Mouse (Mus musculus): ENCODE data around the gene Itga4. TPM values are rescaled to one million over a fixed set of nuclear protein-coding genes. Genes with fewer than 3 reads are reported as not detected.
A peak's percentile ranks its signal among the peaks of the same experiment; 100 is the strongest.

The Itga4 gene
- polyA plus RNA-seq, 1 experiment from 2014 or later = 7.9 TPM

- Histone ChIP-seq H3K36me3 (ENCODE audit: control insufficient read depth, insufficient read depth, low read length) (no peaks in the 10 kb centered on the region), H3K9ac (ENCODE audit: low read length) (no peak overlapping the region), H3K4me1 (ENCODE audit: control insufficient read depth, insufficient read depth, low read length) (no peaks in the 10 kb centered on the region), H3K27ac (ENCODE audit: low read depth, low read length) (no peak overlapping the region), H3K4me2 (ENCODE audit: low read depth) (no peak overlapping the region), H3K27me3 (ENCODE audit: control insufficient read depth, insufficient read depth, low read length) (no peaks in the 10 kb centered on the region), H3K4me3 (ENCODE audit: low read depth, low read length) (no peak overlapping the region), H3K9me3 (ENCODE audit: control insufficient read depth, low read length) (no peaks in the 10 kb centered on the region)
- ATAC-seq (ENCODE audit: insufficient read depth, low FRiP score, low TSS enrichment) (no peak), DNase-seq (ENCODE audit: low spot score) (no peak)
- 91% methylated on average over 4 of the region's 4 CpGs for WGBS
Measured at GRCm38 (mm10) chr2:79315108-79315507, 59.9 kb downstream of the Itga4 start.

DNA sequence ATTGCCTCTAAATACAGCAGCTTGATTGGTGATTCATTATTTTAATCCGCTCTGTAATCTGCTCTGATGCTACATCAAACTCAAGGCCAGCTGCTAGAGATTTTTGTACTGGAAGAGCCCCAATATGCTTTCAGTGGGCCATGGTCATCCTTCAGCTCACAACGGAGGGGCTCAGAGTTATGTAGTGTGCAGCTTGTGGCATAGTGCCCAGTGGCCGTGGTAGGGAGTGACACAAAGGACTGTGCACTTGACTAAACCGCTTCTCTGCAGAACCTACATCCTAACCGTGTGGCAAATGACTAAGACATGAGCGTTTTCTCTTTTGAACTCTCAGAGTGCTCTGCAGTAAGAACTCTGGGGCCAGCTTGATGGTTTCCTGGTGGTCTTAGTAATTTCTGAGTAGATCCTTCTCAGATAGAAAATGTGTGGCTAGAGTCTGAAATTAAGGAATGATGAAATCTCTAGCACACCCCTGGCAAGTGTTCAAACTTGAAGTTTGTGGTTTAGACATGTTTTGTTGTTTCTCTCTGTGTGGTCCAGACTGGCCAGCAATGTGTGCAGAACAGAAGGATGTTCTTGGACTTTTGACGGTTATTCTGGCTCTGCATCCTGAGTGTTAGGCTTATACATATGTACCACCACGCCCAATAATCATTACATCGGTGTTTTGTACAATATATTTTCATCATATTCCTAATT, 61.1 kb downstream of the Itga4 start:
- H3K27me3 ChIP-seq (ENCODE audit: control insufficient read depth, insufficient read depth, low read length) = no peaks in the 10 kb centered on the region
- no peak overlapping the region for H3K4me3 ChIP-seq (ENCODE audit: low read depth, low read length)
- no peaks in the 10 kb centered on the region for H3K9me3 ChIP-seq (ENCODE audit: control insufficient read depth, low read length)
- no peaks in the 10 kb centered on the region for H3K36me3 ChIP-seq (ENCODE audit: control insufficient read depth, insufficient read depth, low read length)
- no peak overlapping the region for H3K27ac ChIP-seq (ENCODE audit: low read depth, low read length)
- H3K4me2 ChIP-seq (ENCODE audit: low read depth) = no peak overlapping the region
- no peak overlapping the region for H3K9ac ChIP-seq (ENCODE audit: low read length)
- ATAC-seq (ENCODE audit: insufficient read depth, low FRiP score, low TSS enrichment) (no peak), DNase-seq (ENCODE audit: low spot score) (no peak)
- H3K4me1 ChIP-seq (ENCODE audit: control insufficient read depth, insufficient read depth, low read length) = no peaks in the 10 kb centered on the region
- 95% methylated on average over 9 of the region's 9 CpGs for WGBS

GRCm38 (mm10) chr2:79328079-79328478, 72.9 kb downstream of the Itga4 start:
- Histone ChIP-seq H3K9me3 (ENCODE audit: control insufficient read depth, low read length) (no peaks in the 10 kb centered on the region), H3K27ac (ENCODE audit: low read depth, low read length) (no peak overlapping the region), H3K36me3 (ENCODE audit: control insufficient read depth, insufficient read depth, low read length) (no peaks in the 10 kb centered on the region), H3K4me1 (ENCODE audit: control insufficient read depth, insufficient read depth, low read length) (no peaks in the 10 kb centered on the region), H3K27me3 (ENCODE audit: control insufficient read depth, insufficient read depth, low read length) (no peaks in the 10 kb centered on the region), H3K9ac (ENCODE audit: low read length) (no peak overlapping the region), H3K4me3 (ENCODE audit: low read depth, low read length) (no peak overlapping the region), H3K4me2 (ENCODE audit: low read depth) (no peak overlapping the region)
- DNase-seq (ENCODE audit: low spot score) (no peak), ATAC-seq (ENCODE audit: insufficient read depth, low FRiP score, low TSS enrichment) (no peak)
- 62% methylated on average over 2 of the region's 2 CpGs for WGBS

DNA sequence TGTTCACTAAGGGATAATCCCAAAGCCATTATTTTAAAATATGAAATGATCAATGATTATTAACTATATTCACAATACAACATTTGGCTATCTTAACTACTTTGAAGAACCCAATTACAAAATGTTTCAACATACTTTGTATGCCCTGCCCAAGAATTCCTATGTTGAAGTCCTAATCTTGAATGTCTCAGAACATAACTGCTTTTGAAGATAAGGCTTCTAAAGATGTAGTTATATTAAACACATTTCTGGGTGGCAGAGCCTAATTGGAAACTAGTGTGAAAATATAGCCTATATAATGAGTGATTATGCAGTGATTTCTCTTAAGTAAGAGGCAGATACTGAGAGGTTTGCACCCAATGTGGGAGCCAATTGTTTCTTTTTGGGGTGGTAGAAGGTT, 79.4 kb downstream of the Itga4 start:
- Histone ChIP-seq H3K36me3 (ENCODE audit: control insufficient read depth, insufficient read depth, low read length) (no peaks in the 10 kb centered on the region), H3K4me2 (ENCODE audit: low read depth) (no peak overlapping the region), H3K9ac (ENCODE audit: low read length) (no peak overlapping the region), H3K9me3 (ENCODE audit: control insufficient read depth, low read length) (no peaks in the 10 kb centered on the region), H3K4me1 (ENCODE audit: control insufficient read depth, insufficient read depth, low read length) (no peaks in the 10 kb centered on the region), H3K27me3 (ENCODE audit: control insufficient read depth, insufficient read depth, low read length) (no peaks in the 10 kb centered on the region), H3K27ac (ENCODE audit: low read depth, low read length) (no peak overlapping the region), H3K4me3 (ENCODE audit: low read depth, low read length) (no peak overlapping the region)
- DNase-seq (ENCODE audit: low spot score) (no peak), ATAC-seq (ENCODE audit: insufficient read depth, low FRiP score, low TSS enrichment) (no peak)

DNA sequence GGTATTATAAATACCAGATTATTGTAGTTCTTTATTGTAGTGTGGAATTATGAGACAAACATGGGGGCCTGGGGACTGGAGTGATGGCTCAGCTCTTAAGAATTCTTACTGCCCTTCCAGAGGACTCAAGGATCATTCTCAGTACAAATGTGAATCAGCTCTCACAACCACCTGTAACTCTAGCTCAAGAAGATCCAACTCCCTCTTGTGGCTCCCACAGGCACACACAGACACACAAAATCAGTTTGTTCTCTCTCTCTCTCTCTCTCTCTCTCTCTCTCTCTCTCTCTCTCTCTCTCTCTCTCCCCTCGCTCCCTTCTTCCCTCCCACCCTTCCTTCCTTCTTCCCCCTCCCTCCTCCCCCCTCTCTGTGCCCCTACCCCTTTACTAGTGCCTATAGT, 80.9 kb downstream of the Itga4 start:
- no peak for ATAC-seq (ENCODE audit: insufficient read depth, low FRiP score, low TSS enrichment)
- Histone ChIP-seq H3K36me3 (ENCODE audit: control insufficient read depth, insufficient read depth, low read length) (no peaks in the 10 kb centered on the region), H3K4me2 (ENCODE audit: low read depth) (no peak overlapping the region), H3K27me3 (ENCODE audit: control insufficient read depth, insufficient read depth, low read length) (no peaks in the 10 kb centered on the region), H3K9me3 (ENCODE audit: control insufficient read depth, low read length) (no peaks in the 10 kb centered on the region), H3K4me1 (ENCODE audit: control insufficient read depth, insufficient read depth, low read length) (no peaks in the 10 kb centered on the region), H3K27ac (ENCODE audit: low read depth, low read length) (no peak overlapping the region), H3K9ac (ENCODE audit: low read length) (no peak overlapping the region), H3K4me3 (ENCODE audit: low read depth, low read length) (no peak overlapping the region)
- DNase-seq (ENCODE audit: low spot score) = no peak
- 40% methylated on average over 1 of the region's 1 CpGs for WGBS

GRCm38 (mm10) chr2:79339003-79339402, 83.8 kb downstream of the Itga4 start:
- ATAC-seq (ENCODE audit: insufficient read depth, low FRiP score, low TSS enrichment) (no peak), DNase-seq (ENCODE audit: low spot score) (no peak)
- Histone ChIP-seq H3K9me3 (ENCODE audit: control insufficient read depth, low read length) (no peaks in the 10 kb centered on the region), H3K9ac (ENCODE audit: low read length) (no peak overlapping the region), H3K27ac (ENCODE audit: low read depth, low read length) (no peak overlapping the region), H3K27me3 (ENCODE audit: control insufficient read depth, insufficient read depth, low read length) (no peaks in the 10 kb centered on the region), H3K36me3 (ENCODE audit: control insufficient read depth, insufficient read depth, low read length) (no peaks in the 10 kb centered on the region), H3K4me2 (ENCODE audit: low read depth) (no peak overlapping the region), H3K4me3 (ENCODE audit: low read depth, low read length) (no peak overlapping the region), H3K4me1 (ENCODE audit: control insufficient read depth, insufficient read depth, low read length) (no peaks in the 10 kb centered on the region)
- WGBS = 74% methylated on average over 1 of the region's 1 CpGs

DNA sequence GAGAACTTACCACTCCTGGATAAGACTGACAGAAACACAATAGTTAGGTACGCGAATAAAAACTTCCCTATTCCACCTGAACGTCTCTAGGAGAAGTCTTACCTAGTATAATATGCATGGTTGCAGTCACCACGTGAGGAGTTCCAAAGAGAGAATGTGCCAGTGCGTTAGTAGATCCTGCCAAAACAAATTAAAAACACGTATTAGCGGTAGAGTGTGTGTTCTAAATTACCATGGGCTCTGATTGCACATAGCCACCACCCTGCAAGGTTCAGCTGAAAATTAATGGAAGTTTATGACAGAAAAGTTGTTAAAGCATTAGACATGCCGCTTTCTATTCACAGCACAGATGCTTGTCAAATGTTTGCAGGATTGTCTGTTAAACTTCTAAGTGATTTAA, 87.9 kb downstream of the Itga4 start:
- H3K4me2 ChIP-seq (ENCODE audit: low read depth) = no peak overlapping the region
- H3K9ac ChIP-seq (ENCODE audit: low read length) = no peak overlapping the region
- H3K27ac ChIP-seq (ENCODE audit: low read depth, low read length) = no peak overlapping the region
- H3K36me3 ChIP-seq (ENCODE audit: control insufficient read depth, insufficient read depth, low read length) = no peaks in the 10 kb centered on the region
- ATAC-seq (ENCODE audit: insufficient read depth, low FRiP score, low TSS enrichment) (no peak), DNase-seq (ENCODE audit: low spot score) (no peak)
- no peak overlapping the region for H3K4me3 ChIP-seq (ENCODE audit: low read depth, low read length)
- H3K9me3 ChIP-seq (ENCODE audit: control insufficient read depth, low read length) = no peaks in the 10 kb centered on the region
- no peaks in the 10 kb centered on the region for H3K27me3 ChIP-seq (ENCODE audit: control insufficient read depth, insufficient read depth, low read length)
- H3K4me1 ChIP-seq (ENCODE audit: control insufficient read depth, insufficient read depth, low read length) = no peaks in the 10 kb centered on the region
- 93% methylated on average over 8 of the region's 8 CpGs for WGBS

- peak; percentile 31; the same call in 1 of the 2 replicates for ATAC-seq (ENCODE audit: insufficient read depth, low FRiP score, low TSS enrichment)
- Histone ChIP-seq H3K27ac (ENCODE audit: low read depth, low read length) (no peak overlapping the region), H3K9ac (ENCODE audit: low read length) (no peak overlapping the region), H3K4me3 (ENCODE audit: low read depth, low read length) (no peak overlapping the region), H3K4me2 (ENCODE audit: low read depth) (no peak overlapping the region), H3K4me1 (ENCODE audit: control insufficient read depth, insufficient read depth, low read length) (no peaks in the 10 kb centered on the region), H3K9me3 (ENCODE audit: control insufficient read depth, low read length) (no peaks in the 10 kb centered on the region), H3K36me3 (ENCODE audit: control insufficient read depth, insufficient read depth, low read length) (no peaks in the 10 kb centered on the region), H3K27me3 (ENCODE audit: control insufficient read depth, insufficient read depth, low read length) (no peaks in the 10 kb centered on the region)
- no peak for DNase-seq (ENCODE audit: low spot score)
- 79% methylated on average over 6 of the region's 6 CpGs for WGBS
Measured at GRCm38 (mm10) chr2:79351179-79352099, 96.2 kb downstream of the Itga4 start.
